Mouse (Mus musculus): ENCODE measurements at regions not wholly inside any gene's neighbourhood (a gene's known extent, or its start where the extent isn't known, plus 50 kb on each side); places are given as distances from the start of the nearest gene placed in this dataset.

DNA sequence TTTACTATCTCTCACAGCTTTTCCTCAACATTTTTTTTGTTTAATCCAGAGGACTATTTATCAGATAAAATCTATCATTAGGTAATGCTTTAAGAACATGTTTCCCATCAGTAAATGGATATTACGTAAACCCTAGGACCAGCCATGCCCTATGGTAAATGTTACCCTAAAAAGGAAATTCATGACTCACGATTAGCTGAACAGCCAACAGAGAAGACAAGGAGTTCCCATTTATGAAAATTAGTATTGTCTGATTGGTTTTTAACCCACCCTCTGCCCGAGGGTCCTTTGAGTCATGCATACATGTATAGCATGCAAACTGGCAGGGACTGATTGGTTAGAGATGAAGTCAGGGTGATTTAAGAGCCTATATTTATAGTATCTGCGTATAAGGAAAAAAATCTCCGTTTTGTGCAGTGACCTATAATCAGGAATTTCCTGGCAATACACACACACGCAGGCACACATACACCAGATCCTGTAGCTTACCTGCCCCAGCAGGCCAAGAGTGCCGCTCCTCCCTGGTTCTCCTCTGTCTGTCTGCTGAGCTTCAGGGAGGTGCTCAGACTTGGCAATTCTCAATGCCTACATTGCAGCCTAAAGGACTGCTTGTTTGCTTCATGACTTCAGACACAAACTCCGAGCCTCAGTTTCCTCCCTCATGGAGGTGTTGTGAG, 174.0 kb upstream of the Fggy start:
- DNase-seq (ENCODE audit: low spot score in 2 of 2): no peak

DNA sequence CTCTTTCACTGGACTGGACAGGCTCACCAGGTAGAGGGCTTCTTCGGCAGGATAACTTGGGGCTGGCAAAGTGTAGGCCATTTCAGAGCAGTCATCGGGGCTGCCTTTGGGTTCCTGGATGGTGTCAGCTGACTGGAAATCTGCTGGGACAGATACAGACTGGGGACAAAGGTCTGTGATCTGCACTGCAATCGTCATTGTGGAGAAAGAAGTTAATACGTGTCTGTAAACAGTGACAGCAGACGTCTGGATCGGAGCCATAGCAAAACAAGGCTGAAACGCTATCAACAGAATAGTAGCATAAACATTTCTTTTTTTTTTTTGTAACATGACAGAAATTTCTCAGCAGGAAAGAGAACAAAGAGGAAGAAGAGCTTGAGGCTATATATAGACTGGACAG, 171.8 kb upstream of the Fggy start:
- no peak for DNase-seq (ENCODE audit: low spot score in 2 of 2)

- DNase-seq (ENCODE audit: low spot score in 2 of 2): no peak
These were observed 171.3 kb upstream of the Fggy start for GRCm38 (mm10) chr4:95386021-95386420.

DNA sequence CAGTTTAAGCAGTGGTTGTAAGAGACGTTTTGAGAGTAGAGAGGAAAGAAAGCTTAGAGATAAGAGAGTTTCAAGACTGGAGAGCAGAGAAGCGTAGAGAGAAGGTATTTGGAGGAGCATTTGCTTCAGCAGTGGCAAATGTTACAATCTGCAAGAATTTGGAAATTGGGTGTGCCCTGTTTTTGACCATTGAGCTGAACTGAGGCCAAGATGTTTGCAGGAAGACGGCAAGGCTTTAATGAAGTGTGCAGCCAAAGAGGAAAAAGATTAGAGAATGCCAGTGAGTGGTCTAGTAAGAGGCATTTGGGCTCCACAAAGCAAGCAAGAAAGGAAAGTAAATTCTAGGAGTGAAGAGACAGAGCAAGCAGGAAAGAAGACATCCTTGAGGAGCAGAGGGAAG, 168.8 kb upstream of the Fggy start:
- DNase-seq (ENCODE audit: low spot score in 2 of 2): no peak

DNA sequence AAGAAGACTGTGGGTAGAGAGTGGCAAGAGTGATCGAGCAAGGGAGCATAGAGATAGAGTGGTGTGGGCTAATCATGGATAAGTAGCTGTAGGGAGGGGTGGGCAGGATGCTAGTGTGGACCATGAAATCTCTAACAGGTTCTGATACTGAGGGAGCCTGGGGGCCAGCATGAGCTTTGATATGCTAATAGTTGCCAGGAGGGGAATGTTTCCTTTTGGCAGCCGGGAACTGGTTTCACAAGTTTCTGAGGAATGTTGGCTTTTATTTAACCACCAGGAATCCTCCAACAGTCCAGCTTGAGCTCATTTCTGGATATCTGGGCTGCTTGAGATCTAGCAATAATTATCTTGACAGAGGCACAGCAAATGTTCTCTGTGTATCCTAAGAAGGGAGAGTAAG, 167.7 kb upstream of the Fggy start:
- DNase-seq (ENCODE audit: low spot score in 2 of 2): no peak

GRCm38 (mm10) chr4:95390549-95390948, 166.8 kb upstream of the Fggy start:
- DNase-seq (ENCODE audit: low spot score in 2 of 2): no peak

- peak; percentile 48 to 52 for DNase-seq (ENCODE audit: low spot score in 2 of 2)
These were observed 161.6 kb upstream of the Fggy start for GRCm38 (mm10) chr4:95395746-95396145.

- DNase-seq (ENCODE audit: low spot score in 2 of 2): no peak
These were observed 159.0 kb upstream of the Fggy start for GRCm38 (mm10) chr4:95398301-95398700.

GRCm38 (mm10) chr4:95402273-95402672, 155.0 kb upstream of the Fggy start:
- DNase-seq (ENCODE audit: low spot score in 2 of 2): no peak

DNA sequence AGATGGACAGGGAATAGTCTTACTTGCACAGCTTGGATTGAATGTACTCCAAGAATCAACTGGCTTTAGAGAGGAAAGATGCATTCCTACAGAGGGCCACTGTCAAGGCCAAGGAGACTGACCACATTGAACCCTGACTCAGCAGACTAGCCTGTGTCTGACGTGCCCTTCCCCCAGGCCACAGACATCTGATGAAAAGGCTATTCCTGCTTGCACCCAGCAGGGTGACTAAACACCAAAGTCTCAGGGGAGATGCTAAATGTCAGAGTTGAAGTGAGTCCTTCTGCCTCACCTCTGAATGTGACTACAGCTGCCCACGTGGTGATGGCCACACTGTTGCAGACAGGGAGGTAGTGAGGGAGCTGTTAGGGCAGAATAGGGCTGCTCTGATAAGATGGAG, 140.2 kb upstream of the Fggy start:
- peak in 1 of 2 experiments; percentile 17 for DNase-seq (ENCODE audit: low spot score in 2 of 2)

DNA sequence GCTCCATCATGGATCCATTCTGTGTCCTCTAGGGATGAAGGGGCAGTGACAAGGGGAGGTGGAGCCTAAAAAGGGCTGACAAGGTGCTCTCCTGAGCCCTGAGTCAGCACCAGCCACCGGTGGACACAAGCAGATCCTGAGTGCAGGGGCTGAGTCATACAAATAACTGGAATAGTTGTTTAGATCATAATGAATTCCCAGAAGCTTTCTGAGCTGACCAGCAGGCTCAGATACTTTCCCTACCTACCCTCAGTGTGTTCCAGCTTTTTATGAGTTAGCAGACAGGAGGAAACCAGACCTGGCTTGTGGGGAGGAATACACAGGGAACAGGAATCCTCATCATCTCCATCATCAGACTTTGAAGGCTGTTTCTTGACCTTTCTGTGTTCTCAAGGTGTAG, 130.7 kb upstream of the Fggy start:
- DNase-seq (ENCODE audit: low spot score in 2 of 2): no peak

GRCm38 (mm10) chr4:95434543-95434942, 122.8 kb upstream of the Fggy start:
- DNase-seq (ENCODE audit: low spot score in 2 of 2): no peak

DNA sequence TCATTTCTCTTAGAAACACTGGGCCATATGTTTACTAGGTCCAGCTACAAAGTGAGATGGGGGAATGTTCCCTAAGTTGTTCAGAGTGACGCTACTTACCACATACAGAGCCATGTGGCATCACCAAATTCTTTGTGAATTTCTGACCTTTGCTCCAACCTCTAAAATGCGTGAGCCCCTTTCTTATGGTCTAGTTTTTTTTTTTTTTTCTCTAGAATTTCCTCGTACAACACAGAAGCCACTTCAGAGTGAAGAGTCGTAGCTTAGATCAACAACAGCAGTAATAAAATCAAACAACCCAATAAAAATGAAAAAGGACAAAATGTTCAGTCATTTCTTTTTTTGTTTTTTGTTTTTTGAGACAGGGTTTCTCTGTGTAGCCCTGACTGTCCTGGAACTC, 122.2 kb upstream of the Fggy start:
- DNase-seq (ENCODE audit: low spot score in 2 of 2): no peak

DNA sequence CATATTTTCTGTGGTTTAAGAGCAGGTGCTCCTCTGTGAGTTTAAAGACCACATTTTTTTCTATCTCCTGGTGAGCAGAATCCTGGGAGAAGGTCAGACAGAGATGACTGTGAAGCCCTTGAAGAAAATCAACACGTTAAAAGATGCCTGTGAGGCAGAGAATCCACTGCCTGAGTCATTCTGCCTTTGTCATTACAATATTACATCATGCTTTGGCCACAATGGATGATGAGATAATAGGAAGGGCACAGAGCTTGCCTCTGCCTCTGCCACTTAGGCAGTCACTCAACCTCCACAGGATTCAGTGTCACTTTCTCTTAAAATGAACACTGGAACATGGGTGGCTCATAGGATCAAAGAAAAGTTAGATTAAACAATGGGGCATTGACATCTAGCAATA, 117.5 kb upstream of the Fggy start:
- no peak for DNase-seq (ENCODE audit: low spot score in 2 of 2)

- DNase-seq (ENCODE audit: low spot score in 2 of 2): no peak
These were observed 113.2 kb upstream of the Fggy start for GRCm38 (mm10) chr4:95443854-95444811.

DNA sequence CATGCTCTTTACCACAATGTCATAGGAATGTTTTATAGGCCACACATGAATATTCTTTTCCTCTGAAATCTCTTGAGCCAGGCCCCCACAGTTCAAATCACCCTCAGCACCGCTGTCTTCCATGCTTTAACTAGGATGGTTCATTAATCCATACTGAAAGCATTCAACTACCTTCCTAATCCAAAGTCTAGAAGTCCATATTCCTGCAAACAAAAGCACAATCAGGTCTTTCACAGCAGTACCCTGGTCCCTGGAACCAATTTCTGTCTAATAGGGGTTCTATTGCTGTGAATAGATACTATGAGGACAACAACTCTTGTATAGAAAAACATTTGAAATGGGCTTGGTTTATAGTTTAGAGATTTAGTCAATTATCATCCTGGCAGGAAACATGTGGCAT, 107.0 kb upstream of the Fggy start:
- DNase-seq (ENCODE audit: low spot score in 2 of 2): no peak

GRCm38 (mm10) chr4:95451831-95452230, 105.5 kb upstream of the Fggy start:
- no peak for DNase-seq (ENCODE audit: low spot score in 2 of 2)

GRCm38 (mm10) chr4:95456318-95456717, 101.0 kb upstream of the Fggy start:
- DNase-seq (ENCODE audit: low spot score in 2 of 2): no peak

DNA sequence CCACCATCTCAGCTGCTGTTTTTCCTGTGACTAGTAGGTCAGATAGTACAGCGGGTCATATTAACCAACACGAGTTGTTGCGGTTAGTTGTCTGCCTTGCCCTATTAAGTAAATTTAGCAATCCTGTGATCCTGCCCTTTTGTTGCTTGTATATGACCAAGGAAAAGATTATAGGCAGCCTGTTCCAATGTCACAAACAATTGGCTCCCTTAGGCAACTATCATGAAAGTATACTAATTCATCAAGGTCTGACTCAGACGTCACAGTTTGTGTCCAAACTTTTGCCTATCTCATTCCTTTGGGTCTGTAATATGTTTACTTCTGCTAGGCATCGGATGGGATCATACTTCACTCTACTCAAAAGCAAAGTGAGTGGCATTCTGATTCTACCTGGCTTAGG, 100.4 kb upstream of the Fggy start:
- DNase-seq (ENCODE audit: low spot score in 2 of 2): no peak

GRCm38 (mm10) chr4:95462476-95462875, 94.8 kb upstream of the Fggy start:
- DNase-seq (ENCODE audit: low spot score in 2 of 2): no peak

DNA sequence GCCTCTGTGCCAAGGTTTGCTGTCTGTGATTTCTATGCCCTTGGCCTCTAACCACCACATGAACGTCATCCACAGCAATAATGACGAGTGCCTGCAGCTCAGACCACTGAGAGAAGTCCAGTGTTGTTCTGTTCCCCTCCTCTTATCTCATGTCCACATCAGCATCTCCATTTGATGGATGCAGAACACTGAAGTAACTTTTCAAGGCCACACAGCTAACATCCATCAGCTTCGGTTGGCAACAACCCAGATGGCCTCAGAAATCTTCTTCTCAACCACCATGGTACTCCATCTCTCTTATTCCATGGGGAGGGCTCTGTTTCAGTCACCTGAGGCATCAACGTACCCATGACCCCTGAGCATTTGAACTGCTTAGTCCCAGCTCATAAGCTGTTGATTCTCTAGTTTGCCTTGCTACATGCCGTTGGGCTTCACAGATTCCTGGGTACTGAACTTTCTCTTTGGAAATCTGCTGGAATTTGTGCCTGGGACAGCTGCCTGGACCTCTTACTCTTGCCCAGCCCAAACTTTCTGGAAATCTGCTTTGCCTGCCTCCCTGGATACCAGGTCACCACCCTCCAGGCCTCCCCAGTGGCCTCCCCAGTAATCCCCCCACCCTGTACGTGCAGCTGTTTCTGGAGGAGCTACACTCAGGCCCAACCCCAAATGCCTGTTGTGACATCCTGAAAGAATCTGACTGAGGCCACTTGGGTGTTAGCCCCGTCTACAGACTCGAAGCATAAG, 94.1 kb upstream of the Fggy start:
- no peak for DNase-seq (ENCODE audit: low spot score in 2 of 2)

- no peak for DNase-seq (ENCODE audit: low spot score in 2 of 2)
These were observed 90.7 kb upstream of the Fggy start for GRCm38 (mm10) chr4:95466647-95467046.

Data from adrenal gland, adult 18-20 months (tissue).